Mouse (Mus musculus): ENCODE data around the gene Gadd45g.

DNA sequence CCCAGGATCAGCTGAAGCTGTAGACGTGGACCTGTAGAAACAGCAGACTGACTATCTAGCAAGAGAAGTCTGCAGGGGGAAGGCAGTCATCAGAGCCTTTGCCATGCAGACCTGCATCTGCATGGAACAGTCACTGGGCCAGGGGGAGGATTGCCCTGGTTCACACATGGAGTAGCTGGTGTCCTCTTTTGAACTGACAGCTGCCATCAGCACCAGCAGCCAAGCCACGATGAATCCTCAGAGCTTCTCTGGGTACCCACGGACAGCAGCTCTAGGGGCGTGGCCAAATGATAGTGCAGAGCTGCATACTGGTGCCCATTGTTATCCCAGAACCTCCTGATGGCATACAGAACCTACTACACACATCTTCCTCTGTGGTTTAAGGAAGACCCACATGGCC, 33.5 kb downstream of the Gadd45g start:
- TF ChIP-seq GATA1 (IDR thresholded peaks at IDR 0.05; ENCODE audit: borderline replicate concordance, low read length), result no peak
- no peak for TF ChIP-seq FLI1 (IDR thresholded peaks at IDR 0.05; ENCODE audit: low read length)
